Mouse (Mus musculus): ENCODE data around the gene Camkk1.
A peak's percentile ranks its signal among the peaks of the same experiment; 100 is the strongest.

Gene Camkk1

DNA sequence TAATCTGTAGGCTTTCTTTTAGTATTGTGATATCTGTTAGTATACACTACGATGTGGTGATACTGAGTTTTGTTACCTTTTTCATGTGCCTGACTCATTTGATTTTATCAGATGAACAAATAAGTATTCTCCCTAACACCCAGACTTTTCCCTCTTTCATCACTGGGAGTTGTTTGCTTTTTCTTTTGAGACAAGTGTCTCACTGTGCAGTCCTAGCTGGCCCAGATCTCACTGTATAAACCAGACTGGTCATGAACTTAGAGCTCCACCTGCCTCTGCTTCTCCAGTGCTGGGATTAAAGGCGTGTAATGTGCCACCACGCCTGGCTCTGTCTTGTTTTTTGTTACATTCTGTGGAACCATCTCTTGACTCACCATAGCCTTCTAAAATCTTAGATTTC is 40.8 kb downstream of the Camkk1 start:
- no peak for DNase-seq

DNA sequence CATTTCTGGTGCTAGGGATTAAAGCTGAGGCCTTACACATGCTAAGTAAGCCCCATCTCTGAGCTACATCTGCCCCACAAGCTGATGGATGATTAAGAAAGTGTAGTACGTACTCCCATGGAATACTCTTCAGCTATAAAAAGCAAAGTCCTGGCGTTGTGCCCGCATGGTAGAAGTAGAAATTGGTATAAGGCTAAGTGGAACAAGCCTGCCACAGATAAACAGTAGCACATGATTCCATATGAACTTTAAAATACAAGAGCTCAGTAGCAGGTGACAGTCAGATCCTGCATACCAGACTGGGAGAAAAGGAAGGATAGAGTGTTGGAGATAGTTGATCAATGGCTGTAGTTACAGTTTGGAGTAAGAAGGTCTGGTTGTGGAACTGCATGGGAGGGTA is 42.6 kb downstream of the Camkk1 start:
- no peak for DNase-seq

- DNase-seq = no peak
Measured at GRCm38 (mm10) chr11:73071839-73072238, 53.0 kb downstream of the Camkk1 start.

- no peak for DNase-seq
Measured at GRCm38 (mm10) chr11:73076295-73076694, 57.5 kb downstream of the Camkk1 start.

GRCm38 (mm10) chr11:73076733-73077132 is 57.9 kb downstream of the Camkk1 start:
- no peak for DNase-seq

DNA sequence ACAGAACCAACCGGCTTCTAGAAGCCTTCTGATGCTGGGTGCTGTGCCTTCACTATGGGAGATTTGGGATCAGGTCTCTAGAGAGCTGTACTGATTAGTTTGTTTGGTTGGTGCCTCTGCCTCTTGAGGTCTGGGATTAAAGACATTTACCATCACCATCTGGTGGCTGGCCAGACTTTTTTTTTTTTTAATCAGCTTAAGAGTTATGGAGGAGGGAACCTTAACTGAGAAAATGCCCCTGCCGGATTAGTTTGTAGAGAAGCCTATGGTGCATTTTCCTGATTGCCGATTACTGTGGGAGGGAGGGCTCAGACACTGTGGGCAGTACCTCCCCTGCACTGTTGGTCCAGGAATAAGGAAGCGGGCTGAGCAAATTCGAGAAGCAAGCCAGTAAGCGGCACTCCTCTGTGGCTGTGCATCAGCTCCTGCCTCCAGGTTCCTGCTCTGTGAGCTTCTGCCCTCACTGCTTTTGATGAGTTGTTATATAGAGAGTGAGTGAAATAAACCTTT is 58.5 kb downstream of the Camkk1 start:
- no peak for DNase-seq

- no peak for DNase-seq
Measured at GRCm38 (mm10) chr11:73078615-73079014, 59.8 kb downstream of the Camkk1 start.

DNA sequence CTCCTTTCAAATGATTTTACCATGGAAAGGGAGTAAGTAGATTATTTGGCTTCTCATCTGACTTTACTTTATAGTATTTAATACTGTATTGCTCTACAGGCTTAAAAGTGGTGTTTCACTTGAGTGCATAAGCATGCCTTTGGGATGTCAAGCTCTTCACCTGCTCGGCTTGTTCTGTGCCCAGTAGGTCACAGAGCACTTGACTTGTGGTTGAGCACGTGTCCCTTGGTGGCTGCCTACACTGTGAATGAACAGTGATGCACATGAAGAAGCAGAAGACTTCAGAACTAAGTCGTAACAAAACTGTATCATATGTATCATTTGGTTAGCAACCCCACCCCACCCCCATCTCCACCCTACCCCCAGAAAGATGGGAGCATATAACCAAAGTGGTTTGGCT is 61.5 kb downstream of the Camkk1 start:
- DNase-seq = no peak

DNA sequence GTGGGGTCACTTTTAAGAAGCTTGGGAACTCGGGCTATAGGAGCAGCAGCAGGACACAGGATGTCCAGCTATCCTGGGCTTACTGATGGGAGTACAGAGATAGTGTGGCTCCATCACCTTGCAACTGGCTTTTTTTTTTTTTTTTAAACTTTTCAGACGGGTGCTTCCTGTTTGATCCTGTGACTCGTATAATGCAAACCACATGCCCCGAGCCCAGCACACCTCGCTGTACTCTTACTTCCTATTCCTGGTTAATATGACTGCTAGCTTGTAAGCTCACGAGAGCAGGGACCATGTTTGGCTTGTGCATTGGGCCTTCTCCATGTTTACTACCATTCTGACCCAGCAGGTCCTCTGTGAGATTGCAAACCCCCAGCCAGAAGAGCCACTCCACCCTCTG is 65.5 kb downstream of the Camkk1 start:
- no peak for DNase-seq

DNA sequence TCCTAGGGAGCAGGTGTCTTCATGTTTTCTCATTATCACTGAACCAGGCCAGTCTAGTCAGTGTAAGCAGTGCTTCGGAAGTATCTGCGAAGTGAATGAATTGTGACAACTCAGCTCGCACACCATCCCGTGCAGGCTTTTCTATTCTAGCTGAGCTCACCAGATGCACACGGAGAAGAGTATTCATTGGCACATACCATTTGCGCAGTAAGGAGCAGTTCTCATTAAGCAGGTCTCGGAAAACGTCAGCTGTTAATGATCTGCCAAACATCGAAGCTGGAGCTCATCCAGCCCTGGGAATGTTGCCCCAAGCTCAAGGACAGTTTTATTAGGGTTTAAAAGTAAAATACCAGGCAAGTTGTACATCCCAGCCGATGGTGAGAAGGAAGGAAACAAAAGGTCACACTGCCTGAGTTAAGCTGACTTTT is 66.0 kb downstream of the Camkk1 start:
- DNase-seq = peak; percentile 18

DNA sequence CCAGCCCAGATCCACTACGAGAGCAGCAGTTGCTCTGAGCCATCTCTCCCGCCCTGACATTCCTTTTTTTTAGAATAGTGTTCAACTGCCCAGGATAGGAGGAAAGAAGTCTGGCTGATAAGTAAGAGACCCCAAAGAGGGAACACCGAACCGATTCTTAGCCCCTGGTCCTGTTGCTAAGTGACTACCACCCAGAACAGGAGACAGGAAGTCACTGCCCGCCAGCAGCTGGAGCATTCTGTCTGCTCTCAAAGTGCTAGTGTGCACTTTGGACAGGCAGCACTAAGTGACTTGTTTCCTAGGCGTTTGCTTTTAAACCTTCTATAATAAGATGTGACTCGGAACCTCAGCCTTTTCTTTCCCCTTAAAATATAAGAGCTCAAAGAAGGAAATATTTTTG is 66.6 kb downstream of the Camkk1 start:
- no peak for DNase-seq

GRCm38 (mm10) chr11:73087700-73088480 is 69.1 kb downstream of the Camkk1 start:
- DNase-seq = no peak

GRCm38 (mm10) chr11:73090283-73090682 is 71.5 kb downstream of the Camkk1 start, which contains the start of gene Itgae:
Itgae (plus strand) TSS chr11:73090583.
- DNase-seq = no peak

DNA sequence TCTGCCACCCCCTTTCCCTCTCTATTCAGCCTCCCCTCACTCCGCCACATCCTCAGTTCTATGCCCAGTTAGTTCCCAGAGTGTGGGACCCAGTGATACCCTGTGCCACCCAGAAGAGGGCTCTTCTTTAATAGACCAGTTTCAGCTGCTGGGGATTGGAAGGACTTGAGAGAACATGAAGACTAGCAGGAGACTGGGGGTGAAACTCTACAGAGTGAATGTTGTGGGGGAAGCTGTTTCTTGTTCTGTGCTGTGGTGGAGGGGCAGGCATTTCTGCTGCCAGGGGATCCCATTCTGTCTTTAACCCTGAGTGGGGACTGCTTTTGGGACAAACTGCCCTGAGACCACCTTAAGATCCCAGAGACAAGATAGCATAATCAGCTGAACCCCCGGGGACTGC is 72.0 kb downstream of the Camkk1 start:
- no peak for DNase-seq

Measured in cerebellum, adult 8-10 months (tissue).